Mouse (Mus musculus) colon, adult 2 months (tissue): ENCODE results near the gene Il17rc. TPM values are rescaled to one million over a fixed set of nuclear protein-coding genes. Genes with fewer than 3 reads are reported as not detected.

Experiments used
- polyA plus RNA-seq: library from polyadenylated mRNA; depleted of rRNA; stranded (reverse); fragments of >200 nt; gene quantifications from 2 replicates; pipeline ENCODE4 v1.2.3, GENCODE M21; 2012; rRNA removed

The Il17rc gene
- 362 and 371 TPM in 2 replicates for polyA plus RNA-seq

GRCm38 (mm10) chr6:113471297-113471936 is at the start of gene Il17rc:
TSS of gene Il17rc (plus strand) at chr6:113471427.

GRCm38 (mm10) chr6:113435664-113436205 is 35.5 kb upstream of the Il17rc start, which contains the start of gene Cidec:
TSS of gene Cidec (minus strand) at chr6:113435760.

GRCm38 (mm10) chr6:113442442-113443090 is 28.7 kb upstream of the Il17rc start, which contains the start of gene Jagn1:
TSS of gene Jagn1 (plus strand) at chr6:113442569.

GRCm38 (mm10) chr6:113457952-113458534 is 13.2 kb upstream of the Il17rc start, which contains the start of gene Il17re:
TSS of gene Il17re (plus strand) at chr6:113458484.

GRCm38 (mm10) chr6:113483100-113483615 is 11.9 kb downstream of the Il17rc start, which contains the start of gene Creld1:
TSS of gene Creld1 (plus strand) at chr6:113483297.

GRCm38 (mm10) chr6:113501388-113502084 is 30.3 kb downstream of the Il17rc start, which contains the start of gene Prrt3:
TSS of gene Prrt3 (minus strand) at chr6:113501931.

GRCm38 (mm10) chr6:113530932-113531839 is 60.0 kb downstream of the Il17rc start, which contains the start of the genes Emc3 and Fancd2:
TSS of gene Emc3 (minus strand) at chr6:113531652.
TSS of gene Fancd2 (plus strand) at chr6:113531682.

Other genes with a start within 250 kb of the Il17rc start
- 49.7 and 54.9 TPM in 2 replicates for gene Mtmr14, start 233.6 kb upstream of the Il17rc start, polyA plus RNA-seq
- not detected in 2 replicates for gene Cpne9, start 189.1 kb upstream of the Il17rc start, polyA plus RNA-seq
- 18.4 and 20.7 TPM in 2 replicates for gene Brpf1, start 164.3 kb upstream of the Il17rc start, polyA plus RNA-seq
- 15.0 and 17.0 TPM in 2 replicates for gene Ogg1, start 144.5 kb upstream of the Il17rc start, polyA plus RNA-seq
- gene Camk1, start 127.4 kb upstream of the Il17rc start, polyA plus RNA-seq: 51.0 and 52.5 TPM in 2 replicates
- gene Tada3, start 93.5 kb upstream of the Il17rc start, polyA plus RNA-seq: 27.3 and 28.2 TPM in 2 replicates
- gene Arpc4, start 93.3 kb upstream of the Il17rc start, polyA plus RNA-seq: 93.9 and 95.9 TPM in 2 replicates
- gene Ttll3, start 82.2 kb upstream of the Il17rc start, polyA plus RNA-seq: 13.7 and 17.6 TPM in 2 replicates
- gene Rpusd3, start 52.1 kb upstream of the Il17rc start, polyA plus RNA-seq: 60.5 and 82.9 TPM in 2 replicates
- 36.2 and 51.7 TPM in 2 replicates for gene Cidec, start 35.7 kb upstream of the Il17rc start, polyA plus RNA-seq
- 40.7 and 52.2 TPM in 2 replicates for gene Jagn1, start 28.9 kb upstream of the Il17rc start, polyA plus RNA-seq
- gene Il17re, start 12.9 kb upstream of the Il17rc start, polyA plus RNA-seq: 65.1 and 72.6 TPM in 2 replicates
- 11.6 and 14.9 TPM in 2 replicates for gene Creld1, start 11.9 kb downstream of the Il17rc start, polyA plus RNA-seq
- 0.12 and 0.23 TPM in 2 replicates for gene Prrt3, start 30.5 kb downstream of the Il17rc start, polyA plus RNA-seq
- gene Emc3, start 60.2 kb downstream of the Il17rc start, polyA plus RNA-seq: 31.9 TPM in 2 replicates
- 1.5 and 1.8 TPM in 2 replicates for gene Fancd2, start 60.3 kb downstream of the Il17rc start, polyA plus RNA-seq
- gene Fancd2os, start 129.3 kb downstream of the Il17rc start, polyA plus RNA-seq: not detected in 2 replicates
- gene Brk1, start 133.3 kb downstream of the Il17rc start, polyA plus RNA-seq: 78.5 and 91.9 TPM in 2 replicates
- gene Vhl, start 152.5 kb downstream of the Il17rc start, polyA plus RNA-seq: 10.7 and 10.9 TPM in 2 replicates
- gene Irak2, start 167.0 kb downstream of the Il17rc start, polyA plus RNA-seq: 48.1 and 50.3 TPM in 2 replicates
- gene Tatdn2, start 225.6 kb downstream of the Il17rc start, polyA plus RNA-seq: 21.7 and 25.6 TPM in 2 replicates
- 0.56 and 0.57 TPM in 2 replicates for gene Ghrl, start 248.5 kb downstream of the Il17rc start, polyA plus RNA-seq